In genomic region chr2:18031271-18031821, GRCm38 (mm10) we compare ENCODE assay signal across 7 mouse cellular contexts. TPM values are rescaled to one million over a fixed set of nuclear protein-coding genes. Genes with fewer than 3 reads are reported as not detected.
DNase-seq lines count a peak whose midpoint lies in the region; ATAC-seq and TF ChIP-seq lines count a peak whose summit lies in the region.

No protein-coding gene starts in this region.

- no peaks in the 10 kb centered on the region for H3K27me3 ChIP-seq in embryonic facial prominence, embryonic 10.5 days (replicated peaks; ENCODE audit: low read depth, poor library complexity, severe bottlenecking)
- H3K27me3 ChIP-seq in heart, postnatal 0 days (ENCODE audit: control insufficient read depth, insufficient read depth, low read length) = no peaks in the 10 kb centered on the region
- H3K27me3 ChIP-seq in neural tube, embryonic 11.5 days (ENCODE audit: control insufficient read depth, insufficient read depth, low read length) = no peaks in the 10 kb centered on the region

- no peaks in the 10 kb centered on the region for H3K36me3 ChIP-seq in embryonic facial prominence, embryonic 10.5 days (replicated peaks)
- H3K36me3 ChIP-seq in heart, postnatal 0 days (replicated peaks; ENCODE audit: control insufficient read depth, insufficient read depth, low read length) = no peaks in the 10 kb centered on the region
- no peaks in the 10 kb centered on the region for H3K36me3 ChIP-seq in neural tube, embryonic 11.5 days (ENCODE audit: control insufficient read depth, insufficient read depth, low read length)

- no peak for TF ChIP-seq EP300 in heart, postnatal 0 days (IDR thresholded peaks at IDR 0.05; ENCODE audit: low read depth)

- H3K4me2 ChIP-seq in heart, postnatal 0 days (ENCODE audit: low read depth, low read length) = peak overlapping the region; percentile 78
- peak overlapping the region; percentile 97 for H3K4me2 ChIP-seq in neural tube, embryonic 11.5 days (ENCODE audit: low read depth)

- H3K4me3 ChIP-seq in embryonic facial prominence, embryonic 10.5 days = peak overlapping the region; percentile 84
- H3K4me3 ChIP-seq in heart, postnatal 0 days (ENCODE audit: low read depth, low read length) = peak overlapping the region; percentile 46
- peak overlapping the region; percentile 38 for H3K4me3 ChIP-seq in neural tube, embryonic 11.5 days (ENCODE audit: low read depth, low read length)

- H3K9me3 ChIP-seq in embryonic facial prominence, embryonic 10.5 days = no peaks in the 10 kb centered on the region
- no peaks in the 10 kb centered on the region for H3K9me3 ChIP-seq in heart, postnatal 0 days (replicated peaks; ENCODE audit: control insufficient read depth, low read length)
- H3K9me3 ChIP-seq in neural tube, embryonic 11.5 days (ENCODE audit: control insufficient read depth, low read length) = no peaks in the 10 kb centered on the region

- TF ChIP-seq CTCF in heart, postnatal 0 days (IDR thresholded peaks at IDR 0.05; ENCODE audit: low read depth) = no peak

- intact Hi-C loops in gastrocnemius, postnatal 14 days (cut with DNase I; ENCODE audit: low total_unique reads) = no loop called here

- H3K27ac ChIP-seq in embryonic facial prominence, embryonic 10.5 days (replicated peaks) = peak overlapping the region; percentile 100
- H3K27ac ChIP-seq in heart, postnatal 0 days (ENCODE audit: low read depth) = no peak overlapping the region
- peak overlapping the region; percentile 74; the same call in 1 of the 2 replicates for H3K27ac ChIP-seq in neural tube, embryonic 11.5 days (ENCODE audit: low read depth, low read length)

- peaks cover 89% of the 10 kb centered on the region for H3K4me1 ChIP-seq in embryonic facial prominence, embryonic 10.5 days
- peaks cover 5% of the 10 kb centered on the region; the same call in 1 of the 2 replicates for H3K4me1 ChIP-seq in heart, postnatal 0 days (ENCODE audit: control insufficient read depth, insufficient read depth)
- peaks cover 32% of the 10 kb centered on the region for H3K4me1 ChIP-seq in neural tube, embryonic 11.5 days (ENCODE audit: control insufficient read depth, insufficient read depth, low read length)

- WGBS in embryonic facial prominence, embryonic 10.5 days = 1% methylated on average over 26 of the region's 26 CpGs
- WGBS in heart, postnatal 0 days = 10% methylated on average over 26 of the region's 26 CpGs
- 2% methylated on average over 26 of the region's 26 CpGs for WGBS in neural tube, embryonic 11.5 days

- ATAC-seq in heart, postnatal 0 days (ENCODE audit: insufficient read depth, low read depth) = no peak
- ATAC-seq in neural tube, embryonic 11.5 days (ENCODE audit: insufficient read depth, low FRiP score, low TSS enrichment) = no peak

- peak; percentile 16 for DNase-seq in right cerebral cortex, postnatal 14 days
- no peak for DNase-seq in right cerebral cortex, postnatal 36 days (ENCODE audit: low spot score in 2 of 2)
- DNase-seq in embryonic facial prominence, embryonic 10.5 days (ENCODE audit: low spot score) = peak; percentile 62
- DNase-seq in heart, postnatal 0 days (ENCODE audit: low spot score) = peak; percentile 41
- DNase-seq in kidney, postnatal 4 days = peak; percentile 70 to 76
- peak; percentile 68 for DNase-seq in neural tube, embryonic 11.5 days (ENCODE audit: low spot score)
- DNase-seq in gastrocnemius, postnatal 14 days = no peak

- peak overlapping the region; percentile 66 for H3K9ac ChIP-seq in heart, postnatal 0 days (replicated peaks; ENCODE audit: low read depth, low read length)
- peak overlapping the region; percentile 91 for H3K9ac ChIP-seq in neural tube, embryonic 11.5 days (ENCODE audit: low read length)

RNA-seq across cellular contexts. Expression of gene A930004D18Rik, which starts 6.2 kb away (rescaled TPM):
- polyA plus RNA-seq in embryonic facial prominence, embryonic 10.5 days (2016; fragmentation: Nextera tagmentation; extraction: Ambion mirVana) = 12.7 and 17.7 TPM in 2 replicates
- 3.5 and 7.8 TPM in 2 replicates for total RNA-seq in heart, postnatal 0 days (2014; rRNA removed; ENCODE audit: low replicate concordance)
- 6.9 and 8.4 TPM in 2 replicates for polyA plus RNA-seq in heart, postnatal 0 days (2015; fragmentation: Nextera tagmentation; extraction: Ambion mirVana)
- polyA plus RNA-seq in neural tube, embryonic 11.5 days (2014; fragmentation: Nextera tagmentation; extraction: Ambion mirVana) = 6.9 and 7.6 TPM in 2 replicates
- 1 to 10 TPM in 1 of 2 experiments, under 1 TPM in 1; 0.89 to 1.1 TPM for total RNA-seq in gastrocnemius, postnatal 14 days (2021)

RNA-seq across cellular contexts. Expression of gene Skida1, which starts 17.5 kb away (rescaled TPM):
- polyA plus RNA-seq in embryonic facial prominence, embryonic 10.5 days (2016; fragmentation: Nextera tagmentation; extraction: Ambion mirVana) = 15.5 and 16.6 TPM in 2 replicates
- 4.4 and 7.1 TPM in 2 replicates for total RNA-seq in heart, postnatal 0 days (2014; rRNA removed; ENCODE audit: low replicate concordance)
- 2.2 and 2.4 TPM in 2 replicates for polyA plus RNA-seq in heart, postnatal 0 days (2015; fragmentation: Nextera tagmentation; extraction: Ambion mirVana)
- polyA plus RNA-seq in neural tube, embryonic 11.5 days (2014; fragmentation: Nextera tagmentation; extraction: Ambion mirVana) = 12.0 and 15.5 TPM in 2 replicates
- total RNA-seq in gastrocnemius, postnatal 14 days (2021) = 1 to 10 TPM in 1 of 2 experiments, under 1 TPM in 1; 1.00 to 1.0 TPM

RNA-seq across cellular contexts. Expression of gene Mllt10, which starts 23.7 kb away (rescaled TPM):
- polyA plus RNA-seq in embryonic facial prominence, embryonic 10.5 days (2016; fragmentation: Nextera tagmentation; extraction: Ambion mirVana) = 64.4 and 65.5 TPM in 2 replicates
- total RNA-seq in heart, postnatal 0 days (2014; rRNA removed; ENCODE audit: low replicate concordance) = 14.8 and 25.6 TPM in 2 replicates
- 22.1 and 24.8 TPM in 2 replicates for polyA plus RNA-seq in heart, postnatal 0 days (2015; fragmentation: Nextera tagmentation; extraction: Ambion mirVana)
- polyA plus RNA-seq in neural tube, embryonic 11.5 days (2014; fragmentation: Nextera tagmentation; extraction: Ambion mirVana) = 39.4 and 42.6 TPM in 2 replicates
- 10 to 100 TPM; 19.0 to 20.5 TPM for total RNA-seq in gastrocnemius, postnatal 14 days (2021)

RNA-seq across cellular contexts. Expression of gene H2al2a, which starts 34.6 kb away (rescaled TPM):
- not detected in 2 replicates for polyA plus RNA-seq in embryonic facial prominence, embryonic 10.5 days (2016; fragmentation: Nextera tagmentation; extraction: Ambion mirVana)
- not detected in 2 replicates for total RNA-seq in heart, postnatal 0 days (2014; rRNA removed; ENCODE audit: low replicate concordance)
- not detected in 2 replicates for polyA plus RNA-seq in heart, postnatal 0 days (2015; fragmentation: Nextera tagmentation; extraction: Ambion mirVana)
- not detected in 2 replicates for polyA plus RNA-seq in neural tube, embryonic 11.5 days (2014; fragmentation: Nextera tagmentation; extraction: Ambion mirVana)
- total RNA-seq in gastrocnemius, postnatal 14 days (2021) = not detected

Comparison
In these comparisons a context has a peak if more than half of its experiments do, and no peak if none do; other contexts are left out.
1. DNase-seq: peak in right cerebral cortex, postnatal 14 days (single experiment), embryonic facial prominence, embryonic 10.5 days (single experiment), heart, postnatal 0 days (single experiment), kidney, postnatal 4 days (2 of 2) and neural tube, embryonic 11.5 days (single experiment); none in right cerebral cortex, postnatal 36 days (0 of 2) and gastrocnemius, postnatal 14 days (single experiment).
2. Peak in every context shown above with its lines, with median percentiles within 50 percentile points of each other: H3K4me3 ChIP-seq.